Mouse (Mus musculus) mouse trophoblast stem cell (cell line): Measurements from ENCODE around the gene Chil4.

Experiments used
- in situ Hi-C, 2 experiments: fragments of 300-500 bp; cut with MseI, MboI; formaldehyde crosslinking; loops; 2 replicates in 1 of 2; 3 replicates in 1 of 2; pipeline ENCODE4 v1.15.1; 2025

The Chil4 gene

GRCm38 (mm10) chr3:106170522-106171053, 48.7 kb downstream of the Chil4 start:
- in situ Hi-C loops = no loop called here

GRCm38 (mm10) chr3:106167464-106167863, 51.8 kb downstream of the Chil4 start, which contains the start of gene Chil3:
Gene Chil3, minus strand, starts transcription at chr3:106167564.
- in situ Hi-C loops = no loop called here

- in situ Hi-C loops = no loop called here
Observed at GRCm38 (mm10) chr3:106154413-106154812, 64.9 kb downstream of the Chil4 start.
